Mouse (Mus musculus) B cell, adult 2 months (primary cell): ENCODE results near the gene Olfr48.

Source experiments
- DNase-seq, 2 experiments: peaks; one replicate each; pipeline ENCODE4 v3.0.0; 2022

Olfr48 gene

DNA sequence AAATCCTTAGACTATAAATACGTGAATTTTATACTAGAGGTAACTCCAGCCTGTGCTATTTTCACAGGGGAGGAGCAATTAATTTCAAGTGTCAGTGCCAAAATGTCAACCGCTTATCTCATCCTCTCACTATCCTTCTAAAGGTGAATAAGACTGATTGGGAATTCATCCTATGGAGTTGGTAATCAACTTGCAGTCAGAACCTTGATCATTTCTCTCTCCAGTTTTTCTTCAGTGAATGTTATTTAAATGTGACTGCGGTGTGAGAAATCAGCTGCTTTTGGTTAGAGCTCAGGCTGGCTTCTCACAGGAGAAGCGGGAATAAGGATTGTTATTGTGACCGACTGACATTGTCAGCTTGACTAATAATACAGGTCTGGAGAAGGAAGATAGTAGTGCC is at the start of gene Olfr48:
Gene Olfr48 (minus strand): TSS at position 101 of the 400 bp plus-strand sequence.
- no peak for DNase-seq

DNA sequence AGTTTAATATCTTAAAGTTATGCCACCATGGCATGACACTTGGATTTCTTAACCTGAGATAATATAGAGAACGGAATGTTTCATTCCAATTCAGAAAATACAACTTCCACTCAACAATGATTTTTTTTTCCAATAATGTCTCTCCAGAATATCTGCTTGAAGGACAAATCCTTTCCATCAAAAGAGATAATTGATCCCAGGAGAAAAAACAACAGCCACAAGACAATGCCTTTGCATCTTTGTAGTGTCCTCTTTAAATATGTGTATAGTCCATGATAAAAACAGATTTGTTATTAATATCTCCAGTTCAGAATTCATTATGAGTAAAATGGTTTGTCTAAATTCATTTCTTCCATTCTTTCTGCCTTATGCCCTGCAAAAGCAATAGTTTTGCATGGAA is 30.1 kb upstream of the Olfr48 start, which contains the start of gene Olfr1257:
Gene Olfr1257 (plus strand): TSS at position 301 of the 400 bp plus-strand sequence.
- DNase-seq = no peak

GRCm38 (mm10) chr2:89849230-89849629 is 1.2 kb upstream of the Olfr48 start:
- no peak for DNase-seq

DNA sequence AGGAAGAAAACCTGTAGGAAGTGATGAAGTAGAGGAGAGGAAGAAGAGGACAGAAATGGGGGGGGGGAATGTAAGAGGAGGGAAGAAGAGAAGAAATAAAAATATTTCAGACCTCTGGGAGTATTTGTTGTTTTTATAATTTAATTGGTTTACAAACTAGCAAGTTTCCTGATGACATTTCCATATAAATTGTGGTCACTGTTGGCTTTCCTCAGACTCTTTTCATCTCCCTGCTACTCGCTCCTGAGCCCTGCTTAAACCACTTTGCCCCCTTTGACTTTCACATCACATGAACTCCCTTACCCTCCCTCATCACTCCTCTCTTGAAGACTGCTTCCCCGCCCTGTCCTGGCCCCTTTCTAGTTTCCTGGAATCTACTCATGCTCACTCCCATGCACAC is 6.5 kb downstream of the Olfr48 start, which contains the start of gene Olfr1256:
Gene Olfr1256 (minus strand): TSS at position 101 of the 400 bp plus-strand sequence.
- DNase-seq = no peak

GRCm38 (mm10) chr2:89820216-89820615 is 27.8 kb downstream of the Olfr48 start:
- no peak for DNase-seq

GRCm38 (mm10) chr2:89811751-89812150 is 36.3 kb downstream of the Olfr48 start, which contains the start of gene Olfr1255:
TSS of gene Olfr1255 (plus strand) at chr2:89812051.
- DNase-seq = no peak

DNA sequence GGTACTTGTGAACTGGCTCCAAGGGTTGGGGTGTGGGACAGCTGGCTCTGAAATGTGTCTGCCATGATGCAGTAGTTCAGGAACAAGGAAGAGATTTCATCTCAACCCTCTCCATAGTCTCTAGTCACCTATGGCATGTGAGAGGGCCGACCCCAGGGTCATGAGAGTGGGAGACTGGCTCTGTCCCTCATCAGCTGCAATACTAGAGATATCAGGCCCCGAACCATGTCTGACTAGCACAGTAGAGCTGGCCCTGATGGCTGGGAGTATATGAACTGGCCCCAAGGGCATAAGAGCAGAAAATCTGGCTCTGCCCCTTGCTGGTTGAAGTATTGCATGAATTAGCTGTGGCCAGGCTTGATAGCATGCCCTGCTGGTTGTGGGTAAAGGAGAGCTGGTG is 37.3 kb downstream of the Olfr48 start:
- DNase-seq = no peak

DNA sequence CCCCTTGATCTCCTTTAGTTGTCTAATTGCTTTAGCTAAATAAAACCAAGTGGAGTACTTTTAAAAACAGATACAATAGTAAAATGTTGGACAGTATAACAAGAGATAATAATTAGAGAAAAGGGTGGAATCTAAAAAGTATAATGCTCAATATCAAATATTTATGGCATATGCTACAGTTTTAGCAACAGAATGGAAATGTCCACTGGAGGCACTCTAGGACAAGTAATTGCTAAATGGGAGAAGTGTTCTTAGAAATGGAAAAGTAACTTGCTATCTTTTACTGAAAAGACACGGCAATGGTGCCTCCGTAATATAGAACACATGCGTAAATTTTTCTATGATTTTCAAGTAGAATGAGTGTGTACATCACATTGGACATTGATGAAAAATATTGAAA is 48.4 kb downstream of the Olfr48 start:
- no peak for DNase-seq

DNA sequence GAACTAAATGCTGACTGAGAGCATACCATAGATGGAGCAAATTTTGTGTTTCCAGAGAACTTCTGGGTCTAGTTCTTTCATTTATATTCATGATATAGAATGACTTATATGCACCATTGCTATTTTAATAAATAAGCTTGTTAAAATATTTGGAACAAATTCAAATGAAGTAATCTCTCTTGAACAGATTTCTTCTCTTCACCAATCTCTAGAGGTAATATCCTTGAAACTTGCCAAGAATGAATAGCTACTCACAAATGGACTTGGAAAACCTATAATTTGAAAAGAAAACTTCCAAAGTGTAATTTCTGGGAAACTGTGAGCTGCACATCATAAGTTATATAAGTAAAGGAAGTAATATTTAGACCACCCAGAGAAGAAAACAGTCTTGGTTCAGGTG is 54.5 kb downstream of the Olfr48 start, which contains the start of gene Olfr1254:
Gene Olfr1254 (minus strand): TSS at position 101 of the 400 bp plus-strand sequence.
- DNase-seq = no peak
